Comparison of ENCODE assay signal across 13 mouse cellular contexts in the genomic region with DNA sequence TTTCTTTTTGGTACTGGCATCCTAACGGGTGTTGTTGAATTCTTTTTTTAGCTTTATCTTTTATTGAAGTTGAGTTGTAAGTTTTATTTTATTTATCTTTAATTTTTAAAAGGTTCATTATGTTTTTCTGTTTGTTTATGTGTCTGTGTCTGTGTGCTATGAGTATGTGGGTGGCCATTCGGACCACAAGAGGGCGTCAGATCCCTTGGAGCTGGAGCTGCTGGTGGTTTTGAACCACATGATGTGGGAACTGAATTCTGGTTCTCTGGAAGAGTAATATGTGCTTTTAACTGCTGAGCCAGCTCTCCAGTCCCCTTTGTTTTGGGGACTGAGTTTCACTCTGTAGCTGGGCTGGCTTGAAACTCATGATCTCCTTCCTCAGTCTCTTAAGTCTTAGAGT. TPM values are rescaled to one million over a fixed set of nuclear protein-coding genes. Genes with fewer than 3 reads are reported as not detected.
DNase-seq lines count a peak whose midpoint lies in the region; ATAC-seq and TF ChIP-seq lines count a peak whose summit lies in the region.
"Had no signal": no experiment of that assay in that cellular context is flagged by ENCODE, and none has a peak within 500 bp of the region (broad histone marks: within the 10 kb centered on the region; RNA-seq: fewer than 3 reads in every experiment).

No protein-coding gene starts in this region.

- dilution Hi-C loops in CH12.LX (cut with MboI; ENCODE audit: extremely low pct_ligation_motif_present, extremely low pct_unique_long_range_greater_than_20kb, low sequenced_read_pairs), result no loop called here

- peak; percentile 30 to 36 for DNase-seq in cerebellum, postnatal 10 days
- DNase-seq in cerebellum, adult 9-10 months, result no peak
- no peak for DNase-seq in left cerebral cortex, adult 2 months (ENCODE audit: extremely low spot score in 1 of 2, low spot score in 2 of 2)
- DNase-seq in left cerebral cortex, adult 8-10 months (ENCODE audit: low spot score in 2 of 2), result no peak
- DNase-seq in CH12.LX (ENCODE audit: extremely low read depth), result peak; percentile 21
- DNase-seq in gastrocnemius, postnatal 14 days, result no peak
- DNase-seq: cerebellum, postnatal 36 days; thymus, adult 18-20 months had no signal

- H3K36me3 ChIP-seq in CH12.LX (replicated peaks in 1 of 2; ENCODE audit: control insufficient read depth in 1 of 2, insufficient read depth in 1 of 2, low read length in 1 of 2), result peaks cover 7 to 50% of the 10 kb centered on the region in 2 experiments
- H3K36me3 ChIP-seq in midbrain, embryonic 13.5 days, result peaks cover 9% of the 10 kb centered on the region; the same call in 1 of the 2 replicates

- intact Hi-C loops in left cerebral cortex, adult 2 months (cut with DNase I), result no loop called here
- intact Hi-C loops in gastrocnemius, postnatal 14 days (cut with DNase I; ENCODE audit: low total_unique reads), result no loop called here

- peak; percentile 29 for TF ChIP-seq CTCF in left cerebral cortex, adult 2 months (IDR thresholded peaks at IDR 0.05)
- TF ChIP-seq CTCF in CH12.LX (conservative IDR thresholded peaks at IDR 0.05 in 1 of 2, IDR thresholded peaks at IDR 0.05 in 1 of 2; ENCODE audit: low read depth in 2 of 2, low read length in 2 of 2), result peak in 1 of 2 experiments; percentile 60; a peak in 2 of 4 replicates
- peak; percentile 70 for TF ChIP-seq CTCF in bone marrow macrophage, adult 2 months (IDR thresholded peaks at IDR 0.05; ENCODE audit: low read depth, low read length)

- 85% methylated on average over 3 of the region's 3 CpGs for WGBS in midbrain, embryonic 13.5 days

- in situ Hi-C loops in CH12.LX (cut with MboI; ENCODE audit: low pct_ligation_motif_present, low pct_unique_long_range_greater_than_20kb, low sequenced_read_pairs), result no loop called here

- H3K4me3 ChIP-seq in left cerebral cortex, adult 2 months, result no peak overlapping the region
- no peak overlapping the region for H3K4me3 ChIP-seq in CH12.LX (replicated peaks in 1 of 3; ENCODE audit: low read depth in 2 of 3, low read length in 2 of 3, poor library complexity in 1 of 3)
- no peak overlapping the region for H3K4me3 ChIP-seq in bone marrow macrophage, adult 2 months (ENCODE audit: insufficient read depth, low read length)
- H3K4me3 ChIP-seq in midbrain, embryonic 13.5 days (replicated peaks), result no peak overlapping the region
- H3K4me3 ChIP-seq: limb, embryonic 15.5 days; megakaryocyte, embryonic 14.5 days; myocyte had no signal

- H3K9ac ChIP-seq in CH12.LX (ENCODE audit: insufficient read depth, low read depth), result no peak overlapping the region
- H3K9ac ChIP-seq in midbrain, embryonic 13.5 days (replicated peaks), result no peak overlapping the region
- H3K9ac ChIP-seq: limb, embryonic 15.5 days had no signal

- H3K9me3 ChIP-seq in CH12.LX (replicated peaks; ENCODE audit: low read length), result no peaks in the 10 kb centered on the region
- no peaks in the 10 kb centered on the region for H3K9me3 ChIP-seq in midbrain, embryonic 13.5 days
- H3K9me3 ChIP-seq: limb, embryonic 15.5 days; megakaryocyte, embryonic 14.5 days had no signal

- TF ChIP-seq POLR2A in CH12.LX (IDR thresholded peaks at IDR 0.05; ENCODE audit: low read depth, low read length), result no peak
- no peak for TF ChIP-seq POLR2A in bone marrow macrophage, adult 2 months (IDR thresholded peaks at IDR 0.05; ENCODE audit: borderline replicate concordance, low read depth, low read length)

- H3K79me2 ChIP-seq in CH12.LX (replicated peaks; ENCODE audit: control insufficient read depth, extremely low read depth, insufficient read depth, poor library complexity, severe bottlenecking), result peaks cover 60% of the 10 kb centered on the region

- H3K4me1 ChIP-seq in CH12.LX (ENCODE audit: control insufficient read depth in 1 of 2, insufficient read depth in 2 of 2), result peaks cover 0 to 24% of the 10 kb centered on the region in 2 experiments; a peak in 2 of 4 replicates
- H3K4me1 ChIP-seq in bone marrow macrophage, adult 2 months (ENCODE audit: control insufficient read depth, insufficient read depth, low read length), result peaks cover 30% of the 10 kb centered on the region
- no peaks in the 10 kb centered on the region for H3K4me1 ChIP-seq in midbrain, embryonic 13.5 days (replicated peaks)

- H3K27me3 ChIP-seq in CH12.LX (replicated peaks), result no peaks in the 10 kb centered on the region
- no peaks in the 10 kb centered on the region for H3K27me3 ChIP-seq in midbrain, embryonic 13.5 days
- H3K27me3 ChIP-seq: limb, embryonic 15.5 days; megakaryocyte, embryonic 14.5 days had no signal

- no peak overlapping the region for H3K27ac ChIP-seq in left cerebral cortex, adult 2 months
- no peak overlapping the region for H3K27ac ChIP-seq in CH12.LX (ENCODE audit: insufficient read depth, low read depth)
- peak overlapping the region; percentile 35 for H3K27ac ChIP-seq in bone marrow macrophage, adult 2 months (ENCODE audit: insufficient read depth, low read depth, low read length)
- H3K27ac ChIP-seq in midbrain, embryonic 13.5 days, result no peak overlapping the region
- H3K27ac ChIP-seq: limb, embryonic 15.5 days had no signal

- TF ChIP-seq RAD21 in CH12.LX (IDR thresholded peaks at IDR 0.05; ENCODE audit: low read depth, low read length), result peak; percentile 33

- ATAC-seq in midbrain, embryonic 13.5 days, result no peak

- H3K4me2 ChIP-seq in CH12.LX (ENCODE audit: insufficient read depth, low read depth, poor library complexity, severe bottlenecking), result no peak overlapping the region
- no peak overlapping the region for H3K4me2 ChIP-seq in midbrain, embryonic 13.5 days (replicated peaks)
- H3K4me2 ChIP-seq: limb, embryonic 15.5 days had no signal

- no peak for TF ChIP-seq EP300 in CH12.LX (IDR thresholded peaks at IDR 0.05; ENCODE audit: low read length)

TF ChIP-seq in CH12.LX, 34 proteins besides CTCF, POLR2A, EP300 and RAD21:
- TF ChIP-seq IRF4 (IDR thresholded peaks at IDR 0.05; ENCODE audit: low read depth, low read length), result no peak
- peak; percentile 29 for TF ChIP-seq SMC3 (IDR thresholded peaks at IDR 0.05; ENCODE audit: low read depth, low read length)
- TF ChIP-seq JUN (IDR thresholded peaks at IDR 0.05; ENCODE audit: insufficient read depth, low read depth, low read length), result no peak
- TF ChIP-seq ZMIZ1 (IDR thresholded peaks at IDR 0.05; ENCODE audit: low read depth, low read length), result no peak
- no peak for TF ChIP-seq ZNF384 (IDR thresholded peaks at IDR 0.05; ENCODE audit: low read depth, low read length)
- no peak for TF ChIP-seq TBP (conservative IDR thresholded peaks at IDR 0.05; ENCODE audit: low read depth, low read length)
- TF ChIP-seq MAFK (IDR thresholded peaks at IDR 0.05; ENCODE audit: insufficient replicate concordance, low read length), result 0 out of 2 replicates have a peak, but pooled peaks have one; percentile 15

RNA-seq across cellular contexts. Expression of a gene that starts 9.6 kb away (rescaled TPM):
- 100 to 1,000 TPM; 178 to 187 TPM for total RNA-seq in left cerebral cortex, adult 2 months (2021)
- total RNA-seq in left cerebral cortex, adult 8-10 months (2022), result 100 to 1,000 TPM; 160 to 203 (median 178) TPM
- total RNA-seq in CH12.LX (2012; rRNA removed) (42.7 and 45.7 TPM in 2 replicates), CH12.LX (2014; rRNA removed) (51.9 and 60.6 TPM in 2 replicates)
- polyA plus RNA-seq in CH12.LX (2012; ENCODE audit: insufficient read length, low read depth), result 91.8 and 103 TPM in 2 replicates
- polyA plus RNA-seq in bone marrow macrophage, adult 2 months (2012; ENCODE audit: insufficient read depth, insufficient read length, missing spikeins), result 113 and 124 TPM in 2 replicates
- polyA plus RNA-seq in midbrain, embryonic 13.5 days (2015; fragmentation: Nextera tagmentation; extraction: Ambion mirVana), result 199 and 202 TPM in 2 replicates
- total RNA-seq in gastrocnemius, postnatal 14 days (2021), result 100 to 1,000 TPM; 173 to 190 TPM

RNA-seq across cellular contexts. Expression of a gene that starts 39.0 kb away (rescaled TPM):
- total RNA-seq in left cerebral cortex, adult 2 months (2021), result 10 to 100 TPM; 55.8 to 61.9 TPM
- total RNA-seq in left cerebral cortex, adult 8-10 months (2022), result 10 to 100 TPM; 59.8 to 61.4 (median 60.7) TPM
- 47.0 and 74.9 TPM in 2 replicates for total RNA-seq in CH12.LX (2012; rRNA removed)
- 75.1 and 76.4 TPM in 2 replicates for total RNA-seq in CH12.LX (2014; rRNA removed)
- 119 and 125 TPM in 2 replicates for polyA plus RNA-seq in CH12.LX (2012; ENCODE audit: insufficient read length, low read depth)
- 35.9 and 40.1 TPM in 2 replicates for polyA plus RNA-seq in bone marrow macrophage, adult 2 months (2012; ENCODE audit: insufficient read depth, insufficient read length, missing spikeins)
- polyA plus RNA-seq in midbrain, embryonic 13.5 days (2015; fragmentation: Nextera tagmentation; extraction: Ambion mirVana), result 149 and 151 TPM in 2 replicates
- 10 to 100 TPM; 36.6 to 37.8 TPM for total RNA-seq in gastrocnemius, postnatal 14 days (2021)

Comparison
In these comparisons a context has a peak if more than half of its experiments do, and no peak if none do; other contexts are left out.
1. DNase-seq: peak in cerebellum, postnatal 10 days (2 of 2) and CH12.LX (single experiment); none in cerebellum, adult 9-10 months (single experiment), left cerebral cortex, adult 2 months (0 of 2), left cerebral cortex, adult 8-10 months (0 of 2) and gastrocnemius, postnatal 14 days (single experiment).